Mouse (Mus musculus): ENCODE data around the gene Iqch.

Gene Iqch

GRCm38 (mm10) chr9:63493746-63494145 is 108.5 kb downstream of the Iqch start:
- no peak for DNase-seq (ENCODE audit: low spot score)

GRCm38 (mm10) chr9:63492291-63492690 is 110.0 kb downstream of the Iqch start:
- no peak for DNase-seq (ENCODE audit: low spot score)

- no peak for DNase-seq (ENCODE audit: low spot score)
Measured at GRCm38 (mm10) chr9:63490521-63491307, 111.6 kb downstream of the Iqch start.

GRCm38 (mm10) chr9:63489156-63489555 is 113.1 kb downstream of the Iqch start:
- DNase-seq (ENCODE audit: low spot score) = no peak

- DNase-seq (ENCODE audit: low spot score) = no peak
Measured at GRCm38 (mm10) chr9:63465561-63465960, 136.7 kb downstream of the Iqch start.

- DNase-seq (ENCODE audit: low spot score) = peak; percentile 65
Measured at GRCm38 (mm10) chr9:63462296-63462695, 140.0 kb downstream of the Iqch start.

- no peak for DNase-seq (ENCODE audit: low spot score)
Measured at GRCm38 (mm10) chr9:63456401-63456800, 145.9 kb downstream of the Iqch start.

GRCm38 (mm10) chr9:63454341-63454740 is 148.0 kb downstream of the Iqch start:
- no peak for DNase-seq (ENCODE audit: low spot score)

- DNase-seq (ENCODE audit: low spot score) = no peak
Measured at GRCm38 (mm10) chr9:63450531-63451030, 151.7 kb downstream of the Iqch start.

GRCm38 (mm10) chr9:63443695-63444094 is 158.6 kb downstream of the Iqch start:
- no peak for DNase-seq (ENCODE audit: low spot score)

GRCm38 (mm10) chr9:63430652-63431051 is 171.6 kb downstream of the Iqch start:
- DNase-seq (ENCODE audit: low spot score) = no peak

- DNase-seq (ENCODE audit: low spot score) = no peak
Measured at GRCm38 (mm10) chr9:63421096-63421736, 181.1 kb downstream of the Iqch start.

- no peak for DNase-seq (ENCODE audit: low spot score)
Measured at GRCm38 (mm10) chr9:63420396-63420795, 181.9 kb downstream of the Iqch start.

GRCm38 (mm10) chr9:63400176-63400575 is 202.1 kb downstream of the Iqch start:
- no peak for DNase-seq (ENCODE audit: low spot score)

GRCm38 (mm10) chr9:63399463-63399815 is 202.9 kb downstream of the Iqch start:
- DNase-seq (ENCODE audit: low spot score) = no peak

GRCm38 (mm10) chr9:63398611-63399462 is 203.5 kb downstream of the Iqch start, which contains the start of gene 2300009A05Rik:
Gene 2300009A05Rik (minus strand): TSS chr9:63399246.
- peak; percentile 90 for DNase-seq (ENCODE audit: low spot score)

GRCm38 (mm10) chr9:63395612-63396011 is 206.7 kb downstream of the Iqch start:
- DNase-seq (ENCODE audit: low spot score) = no peak

GRCm38 (mm10) chr9:63391307-63391706 is 211.0 kb downstream of the Iqch start:
- DNase-seq (ENCODE audit: low spot score) = no peak

GRCm38 (mm10) chr9:63382761-63383160 is 219.5 kb downstream of the Iqch start:
- no peak for DNase-seq (ENCODE audit: low spot score)

GRCm38 (mm10) chr9:63380326-63380725 is 222.0 kb downstream of the Iqch start:
- no peak for DNase-seq (ENCODE audit: low spot score)

GRCm38 (mm10) chr9:63378174-63378573 is 224.1 kb downstream of the Iqch start:
- no peak for DNase-seq (ENCODE audit: low spot score)
